Mouse (Mus musculus) lung, adult 2 months (tissue): ENCODE results near the gene Pla2g6.

Experiments used
- CTCF ChIP-seq: fragments of 200-500 bp; IDR thresholded peaks from 2 replicates; pipeline ENCODE4 v1.5.1; 2011; ENCODE audit warnings: mild to moderate bottlenecking, low read length, control low read depth; ENCODE audit not compliant: insufficient read depth
- POLR2A ChIP-seq: fragments of 200-500 bp; IDR thresholded peaks from 2 replicates; pipeline ENCODE4 v1.6.1; 2011; ENCODE audit warnings: low read depth, mild to moderate bottlenecking, control low read depth, low read length, borderline replicate concordance; ENCODE audit errors: extremely low read depth

GRCm38 (mm10) chr15:79282434-79282833, 45.8 kb downstream of the Pla2g6 start:
- TF ChIP-seq POLR2A (no peak), CTCF (no peak)
